Mouse (Mus musculus): ENCODE results near the gene Cacfd1. TPM values are rescaled to one million over a fixed set of nuclear protein-coding genes. Genes with fewer than 3 reads are reported as not detected.

Gene Cacfd1
- polyA plus RNA-seq, 1 experiment from 2014 or later: 93.8 TPM

- Histone ChIP-seq H3K9me3 (ENCODE audit: control insufficient read depth, low read length) (no peaks in the 10 kb centered on the region), H3K4me2 (no peak overlapping the region)
- WGBS: 31% methylated on average over 6 of the region's 6 CpGs
Observed at GRCm38 (mm10) chr2:27049408-27049807, 39.7 kb downstream of the Cacfd1 start.

DNA sequence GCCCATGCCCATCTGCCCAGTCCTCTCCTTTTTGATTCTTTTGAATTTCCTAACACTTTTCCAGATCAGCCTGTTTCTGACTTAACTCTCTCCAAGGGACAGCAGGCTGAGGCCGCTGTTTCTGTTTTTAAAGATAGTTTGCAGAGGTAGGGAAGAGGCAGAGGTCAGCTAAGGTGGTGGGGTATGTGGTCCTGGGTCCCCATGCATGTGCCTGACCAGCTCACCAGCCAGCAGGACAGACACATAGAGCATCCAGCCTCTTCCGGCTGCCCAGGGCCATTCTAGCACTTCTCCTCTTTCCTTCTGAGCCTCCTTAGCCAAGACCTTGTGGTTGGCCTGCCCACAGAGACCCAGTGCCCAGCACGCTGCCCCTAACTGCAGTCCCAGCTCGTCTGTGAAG is 48.5 kb downstream of the Cacfd1 start:
- H3K4me2 ChIP-seq: no peak overlapping the region
- no peaks in the 10 kb centered on the region for H3K27me3 ChIP-seq (ENCODE audit: control insufficient read depth, insufficient read depth, low read length)
- H3K9ac ChIP-seq (ENCODE audit: low read length): no peak overlapping the region
- 66% methylated on average over 4 of the region's 4 CpGs for WGBS
- ATAC-seq (ENCODE audit: low FRiP score): no peak
- no peak overlapping the region for H3K27ac ChIP-seq (ENCODE audit: low read depth, low read length)
- no peaks in the 10 kb centered on the region for H3K4me1 ChIP-seq (ENCODE audit: control insufficient read depth, insufficient read depth, low read length)
- H3K9me3 ChIP-seq (ENCODE audit: control insufficient read depth, low read length): no peaks in the 10 kb centered on the region
- H3K36me3 ChIP-seq (ENCODE audit: control insufficient read depth, insufficient read depth, low read length): no peaks in the 10 kb centered on the region
- no peak overlapping the region for H3K4me3 ChIP-seq (ENCODE audit: low read depth, low read length)
- DNase-seq (ENCODE audit: low spot score, missing footprints): no peak

More at GRCm38 (mm10) chr2:27049408-27049807, 39.7 kb downstream of the Cacfd1 start:
- Histone ChIP-seq H3K36me3 (ENCODE audit: control insufficient read depth, insufficient read depth, low read length) (no peaks in the 10 kb centered on the region), H3K4me1 (ENCODE audit: control insufficient read depth, insufficient read depth, low read length) (no peaks in the 10 kb centered on the region), H3K27me3 (ENCODE audit: control insufficient read depth, insufficient read depth, low read length) (no peaks in the 10 kb centered on the region), H3K4me3 (ENCODE audit: low read depth, low read length) (no peak overlapping the region), H3K27ac (ENCODE audit: low read depth, low read length) (no peak overlapping the region), H3K9ac (ENCODE audit: low read length) (no peak overlapping the region)
- ATAC-seq (ENCODE audit: low FRiP score) (no peak), DNase-seq (ENCODE audit: low spot score, missing footprints) (peak; percentile 8)

DNA sequence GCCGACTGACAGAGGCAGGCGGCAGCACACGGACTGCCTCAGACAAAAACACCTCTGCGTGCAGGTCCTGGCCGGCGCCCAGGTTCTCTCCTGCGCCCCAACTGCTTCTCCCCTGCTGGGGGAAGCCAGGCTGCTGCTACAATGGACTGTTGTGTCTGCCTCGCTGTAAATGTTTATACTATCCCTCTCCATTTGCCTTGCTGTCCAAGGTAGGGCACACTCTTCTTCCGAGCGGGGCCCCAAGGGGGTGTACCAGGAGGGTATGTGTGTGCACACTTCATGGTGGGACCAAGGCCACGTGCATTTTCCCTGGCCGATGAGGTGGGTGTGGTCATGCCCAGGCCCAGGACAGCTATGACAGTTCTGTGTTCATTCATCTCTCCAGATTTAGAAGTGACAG is 49.0 kb downstream of the Cacfd1 start:
- no peaks in the 10 kb centered on the region for H3K4me1 ChIP-seq (ENCODE audit: control insufficient read depth, insufficient read depth, low read length)
- no peaks in the 10 kb centered on the region for H3K9me3 ChIP-seq (ENCODE audit: control insufficient read depth, low read length)
- no peak overlapping the region for H3K27ac ChIP-seq (ENCODE audit: low read depth, low read length)
- DNase-seq (ENCODE audit: low spot score, missing footprints) (no peak), ATAC-seq (ENCODE audit: low FRiP score) (no peak)
- no peaks in the 10 kb centered on the region for H3K36me3 ChIP-seq (ENCODE audit: control insufficient read depth, insufficient read depth, low read length)
- no peak overlapping the region for H3K4me3 ChIP-seq (ENCODE audit: low read depth, low read length)
- H3K4me2 ChIP-seq: no peak overlapping the region
- WGBS: 64% methylated on average over 12 of the region's 12 CpGs
- H3K9ac ChIP-seq (ENCODE audit: low read length): no peak overlapping the region
- no peaks in the 10 kb centered on the region for H3K27me3 ChIP-seq (ENCODE audit: control insufficient read depth, insufficient read depth, low read length)

- Histone ChIP-seq H3K27ac (ENCODE audit: low read depth, low read length) (no peak overlapping the region), H3K4me2 (no peak overlapping the region), H3K4me3 (ENCODE audit: low read depth, low read length) (no peak overlapping the region), H3K9ac (ENCODE audit: low read length) (no peak overlapping the region), H3K27me3 (ENCODE audit: control insufficient read depth, insufficient read depth, low read length) (no peaks in the 10 kb centered on the region), H3K4me1 (ENCODE audit: control insufficient read depth, insufficient read depth, low read length) (no peaks in the 10 kb centered on the region), H3K36me3 (ENCODE audit: control insufficient read depth, insufficient read depth, low read length) (no peaks in the 10 kb centered on the region), H3K9me3 (ENCODE audit: control insufficient read depth, low read length) (no peaks in the 10 kb centered on the region)
- DNase-seq (ENCODE audit: low spot score, missing footprints) (no peak), ATAC-seq (ENCODE audit: low FRiP score) (no peak)
- 92% methylated on average over 9 of the region's 9 CpGs for WGBS
Observed at GRCm38 (mm10) chr2:27059187-27059586, 49.5 kb downstream of the Cacfd1 start.

DNA sequence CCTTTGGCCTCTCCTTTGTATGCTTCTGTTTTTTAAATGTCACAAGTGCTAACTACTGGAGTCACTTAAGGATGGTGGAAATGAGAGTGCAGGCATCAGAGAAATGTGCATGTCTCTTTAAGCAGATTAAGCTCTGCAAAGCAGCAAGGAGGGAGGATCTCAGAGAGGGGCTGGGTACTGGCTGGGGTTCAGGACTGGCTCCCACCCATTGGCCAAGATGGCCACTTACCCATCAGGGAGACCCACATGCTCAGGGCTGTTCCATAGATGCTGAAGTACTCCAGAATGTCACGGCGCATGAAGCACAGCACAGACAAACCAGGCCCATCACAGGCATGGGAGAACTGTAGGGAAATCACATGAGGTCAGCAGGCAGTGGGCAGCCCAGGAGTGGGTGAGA is 57.4 kb downstream of the Cacfd1 start:
- Histone ChIP-seq H3K27me3 (ENCODE audit: control insufficient read depth, insufficient read depth, low read length) (no peaks in the 10 kb centered on the region), H3K4me1 (ENCODE audit: control insufficient read depth, insufficient read depth, low read length) (no peaks in the 10 kb centered on the region), H3K36me3 (ENCODE audit: control insufficient read depth, insufficient read depth, low read length) (no peaks in the 10 kb centered on the region), H3K9me3 (ENCODE audit: control insufficient read depth, low read length) (no peaks in the 10 kb centered on the region), H3K27ac (ENCODE audit: low read depth, low read length) (no peak overlapping the region), H3K9ac (ENCODE audit: low read length) (no peak overlapping the region), H3K4me2 (no peak overlapping the region), H3K4me3 (ENCODE audit: low read depth, low read length) (no peak overlapping the region)
- WGBS: 63% methylated on average over 2 of the region's 2 CpGs
- DNase-seq (ENCODE audit: low spot score, missing footprints) (no peak), ATAC-seq (ENCODE audit: low FRiP score) (no peak)

DNA sequence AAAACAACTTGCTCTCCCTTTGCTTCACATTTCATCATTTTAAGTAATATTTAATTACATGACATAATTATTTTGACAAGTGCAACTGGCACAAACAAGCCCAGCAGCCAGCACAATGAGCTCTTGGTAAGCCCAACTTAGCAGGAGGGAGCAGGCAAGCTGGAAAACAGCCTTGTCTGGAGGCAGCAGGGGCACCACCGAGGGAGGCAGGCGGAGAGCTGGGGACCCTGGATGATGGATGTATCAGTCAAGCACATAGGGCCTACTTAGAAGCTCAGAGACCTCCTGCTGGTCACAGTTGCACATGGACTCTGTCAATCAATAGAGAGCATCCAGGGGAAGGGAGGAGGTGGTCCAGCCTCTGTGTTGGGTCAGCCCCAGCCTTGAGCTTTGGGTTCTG is 58.3 kb downstream of the Cacfd1 start:
- WGBS: 62% methylated on average over 2 of the region's 2 CpGs
- Histone ChIP-seq H3K9me3 (ENCODE audit: control insufficient read depth, low read length) (no peaks in the 10 kb centered on the region), H3K27ac (ENCODE audit: low read depth, low read length) (no peak overlapping the region), H3K36me3 (ENCODE audit: control insufficient read depth, insufficient read depth, low read length) (no peaks in the 10 kb centered on the region), H3K4me1 (ENCODE audit: control insufficient read depth, insufficient read depth, low read length) (no peaks in the 10 kb centered on the region), H3K9ac (ENCODE audit: low read length) (no peak overlapping the region), H3K27me3 (ENCODE audit: control insufficient read depth, insufficient read depth, low read length) (no peaks in the 10 kb centered on the region), H3K4me3 (ENCODE audit: low read depth, low read length) (no peak overlapping the region), H3K4me2 (no peak overlapping the region)
- DNase-seq (ENCODE audit: low spot score, missing footprints) (no peak), ATAC-seq (ENCODE audit: low FRiP score) (no peak)

- no peak for ATAC-seq (ENCODE audit: low FRiP score)
Observed at GRCm38 (mm10) chr2:27069646-27070045, 59.9 kb downstream of the Cacfd1 start.

DNA sequence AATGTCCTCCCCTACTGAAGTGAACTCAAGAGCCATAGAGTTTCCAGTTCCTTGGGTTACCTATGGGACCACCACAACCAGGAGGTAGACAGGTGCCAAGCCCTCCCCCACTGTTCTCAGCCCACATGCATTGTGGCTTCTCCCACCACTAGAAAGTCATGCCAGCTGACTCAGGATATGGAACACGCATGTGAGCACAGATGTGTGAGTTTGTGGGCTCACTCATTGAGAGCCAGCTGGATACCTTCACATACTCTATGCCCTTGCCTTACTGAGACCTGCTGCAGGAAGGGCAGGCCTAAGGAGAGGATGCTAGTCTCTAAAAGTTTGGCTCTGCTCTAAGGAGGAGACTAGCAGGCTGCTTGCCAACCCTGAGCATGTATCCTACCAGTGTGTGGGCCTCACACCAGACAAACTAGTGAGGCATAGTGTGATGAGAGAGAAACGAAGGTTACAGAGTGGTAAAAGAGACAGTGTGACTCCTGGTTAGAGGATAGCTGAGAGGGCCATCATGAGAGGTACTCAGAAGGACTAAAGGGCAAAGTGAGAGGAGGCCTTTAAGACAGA is 60.6 kb downstream of the Cacfd1 start:
- no peak overlapping the region for H3K4me3 ChIP-seq (ENCODE audit: low read depth, low read length)
- H3K9ac ChIP-seq (ENCODE audit: low read length): no peak overlapping the region
- H3K9me3 ChIP-seq (ENCODE audit: control insufficient read depth, low read length): no peaks in the 10 kb centered on the region
- no peaks in the 10 kb centered on the region for H3K27me3 ChIP-seq (ENCODE audit: control insufficient read depth, insufficient read depth, low read length)
- DNase-seq (ENCODE audit: low spot score, missing footprints) (no peak), ATAC-seq (ENCODE audit: low FRiP score) (no peak)
- H3K4me1 ChIP-seq (ENCODE audit: control insufficient read depth, insufficient read depth, low read length): no peaks in the 10 kb centered on the region
- 87% methylated on average over 2 of the region's 2 CpGs for WGBS
- no peaks in the 10 kb centered on the region for H3K36me3 ChIP-seq (ENCODE audit: control insufficient read depth, insufficient read depth, low read length)
- no peak overlapping the region for H3K27ac ChIP-seq (ENCODE audit: low read depth, low read length)
- no peak overlapping the region for H3K4me2 ChIP-seq

More at GRCm38 (mm10) chr2:27069646-27070045, 59.9 kb downstream of the Cacfd1 start:
- Histone ChIP-seq H3K4me2 (no peak overlapping the region), H3K4me3 (ENCODE audit: low read depth, low read length) (no peak overlapping the region), H3K27ac (ENCODE audit: low read depth, low read length) (no peak overlapping the region), H3K4me1 (ENCODE audit: control insufficient read depth, insufficient read depth, low read length) (no peaks in the 10 kb centered on the region), H3K9me3 (ENCODE audit: control insufficient read depth, low read length) (no peaks in the 10 kb centered on the region), H3K27me3 (ENCODE audit: control insufficient read depth, insufficient read depth, low read length) (no peaks in the 10 kb centered on the region), H3K9ac (ENCODE audit: low read length) (no peak overlapping the region), H3K36me3 (ENCODE audit: control insufficient read depth, insufficient read depth, low read length) (no peaks in the 10 kb centered on the region)
- no peak for DNase-seq (ENCODE audit: low spot score, missing footprints)
- 60% methylated on average over 3 of the region's 3 CpGs for WGBS
